Mouse (Mus musculus): ENCODE data around the gene Rnd1.

- TF ChIP-seq CTCF (IDR thresholded peaks at IDR 0.05; ENCODE audit: borderline replicate concordance, insufficient read depth, low read length) = no peak
- TF ChIP-seq POLR2A (IDR thresholded peaks at IDR 0.05; ENCODE audit: low read depth, low read length) = 0 out of 2 replicates have a peak, but pooled peaks have one; percentile 16
Observed at GRCm38 (mm10) chr15:98626078-98626477, 51.2 kb downstream of the Rnd1 start.

All from embryonic fibroblast, embryonic 13.5 days (primary cell).